19 mouse cellular contexts compared by ENCODE assay signal in the genomic region with DNA sequence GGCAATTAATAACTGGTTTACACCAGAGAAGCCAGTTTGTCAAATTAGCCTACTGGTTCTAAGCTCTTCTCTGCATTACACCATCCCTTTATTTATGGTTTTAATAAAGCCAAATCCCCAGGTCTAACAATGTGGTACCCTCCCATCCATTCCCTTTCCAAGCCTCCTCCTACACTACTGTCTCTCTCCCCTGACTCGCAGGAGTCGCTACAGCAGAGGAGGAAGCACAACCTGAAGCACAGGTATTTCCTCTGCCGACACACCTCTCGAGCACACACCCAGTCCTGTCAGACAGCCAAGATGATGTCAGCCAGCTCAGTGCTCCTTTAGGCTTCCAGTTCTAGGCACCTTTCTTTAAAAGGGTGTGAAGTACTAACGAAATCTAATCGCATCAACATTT. TPM values are rescaled to one million over a fixed set of nuclear protein-coding genes. Genes with fewer than 3 reads are reported as not detected.
DNase-seq lines count a peak whose midpoint lies in the region; ATAC-seq and TF ChIP-seq lines count a peak whose summit lies in the region.
"Had no signal": no experiment of that assay in that cellular context is flagged by ENCODE, and none has a peak within 500 bp of the region (broad histone marks: within the 10 kb centered on the region; RNA-seq: fewer than 3 reads in every experiment).

No protein-coding gene starts in this region.

- H3K9ac ChIP-seq in lung, postnatal 0 days (replicated peaks; ENCODE audit: low read depth) = no peak overlapping the region
- H3K9ac ChIP-seq in stomach, embryonic 16.5 days (ENCODE audit: low read length) = no peak overlapping the region
- no peak overlapping the region for H3K9ac ChIP-seq in heart, embryonic 11.5 days (ENCODE audit: low read depth, low read length)
- H3K9ac ChIP-seq: heart, embryonic 13.5 days; liver, embryonic 12.5 days; midbrain, embryonic 15.5 days had no signal

- H3K27me3 ChIP-seq in lung, postnatal 0 days (replicated peaks; ENCODE audit: insufficient read depth, low read length) = no peaks in the 10 kb centered on the region
- no peaks in the 10 kb centered on the region for H3K27me3 ChIP-seq in stomach, embryonic 16.5 days (ENCODE audit: control insufficient read depth, insufficient read depth, low read length)
- H3K27me3 ChIP-seq in heart, embryonic 11.5 days (ENCODE audit: control insufficient read depth, insufficient read depth, low read length) = no peaks in the 10 kb centered on the region
- H3K27me3 ChIP-seq: heart, embryonic 13.5 days; liver, embryonic 12.5 days; midbrain, embryonic 15.5 days had no signal

- peak; percentile 27 for DNase-seq in ovary, postnatal 14 days (ENCODE audit: low spot score)
- no peak for DNase-seq in ovary, postnatal 10 days (ENCODE audit: low spot score)
- peak; percentile 73 for DNase-seq in gonadal fat pad, adult 2 months (ENCODE audit: low read depth)
- peak; percentile 84 for DNase-seq in lung, postnatal 0 days (ENCODE audit: low spot score)
- no peak for DNase-seq in left cerebral cortex, postnatal 4 days
- DNase-seq: adrenal gland, postnatal 14 days; cerebellum, postnatal 10 days; gastrocnemius, postnatal 14 days; heart, postnatal 4 days; kidney, postnatal 10 days; layer of hippocampus, adult 9-11 months; retina, postnatal 1 day; thymus, postnatal 14 days had no signal

- no peak overlapping the region for H3K4me3 ChIP-seq in lung, postnatal 0 days (ENCODE audit: low read depth, low read length)
- no peak overlapping the region for H3K4me3 ChIP-seq in stomach, embryonic 16.5 days (replicated peaks; ENCODE audit: low read length)
- H3K4me3 ChIP-seq in heart, embryonic 11.5 days (ENCODE audit: low read depth, low read length) = no peak overlapping the region
- H3K4me3 ChIP-seq: forebrain, embryonic 10.5 days; heart, embryonic 13.5 days; liver, embryonic 12.5 days; midbrain, embryonic 15.5 days had no signal

- no peaks in the 10 kb centered on the region for H3K9me3 ChIP-seq in lung, postnatal 0 days (ENCODE audit: low read length)
- no peaks in the 10 kb centered on the region for H3K9me3 ChIP-seq in stomach, embryonic 16.5 days (replicated peaks; ENCODE audit: control insufficient read depth, low read length)
- no peaks in the 10 kb centered on the region for H3K9me3 ChIP-seq in heart, embryonic 11.5 days (replicated peaks; ENCODE audit: control insufficient read depth, low read length)
- H3K9me3 ChIP-seq: heart, embryonic 13.5 days; liver, embryonic 12.5 days; midbrain, embryonic 15.5 days had no signal

- no peak for TF ChIP-seq CTCF in lung, postnatal 0 days (IDR thresholded peaks at IDR 0.05)

- H3K36me3 ChIP-seq in lung, postnatal 0 days (ENCODE audit: insufficient read depth, low read length) = no peaks in the 10 kb centered on the region
- no peaks in the 10 kb centered on the region for H3K36me3 ChIP-seq in stomach, embryonic 16.5 days (ENCODE audit: control insufficient read depth, insufficient read depth, low read length)
- no peaks in the 10 kb centered on the region for H3K36me3 ChIP-seq in heart, embryonic 11.5 days (ENCODE audit: control insufficient read depth, insufficient read depth, low read length)
- H3K36me3 ChIP-seq: liver, embryonic 12.5 days; midbrain, embryonic 15.5 days had no signal

- intact Hi-C loops in left cerebral cortex, postnatal 4 days (cut with DNase I) = no loop called here

- TF ChIP-seq EP300 in lung, postnatal 0 days (IDR thresholded peaks at IDR 0.05) = peak; percentile 67

- H3K4me2 ChIP-seq in lung, postnatal 0 days (replicated peaks; ENCODE audit: low read depth, low read length) = no peak overlapping the region
- no peak overlapping the region for H3K4me2 ChIP-seq in stomach, embryonic 16.5 days (ENCODE audit: low read depth, low read length)
- no peak overlapping the region for H3K4me2 ChIP-seq in heart, embryonic 11.5 days
- H3K4me2 ChIP-seq: heart, embryonic 13.5 days; liver, embryonic 12.5 days; midbrain, embryonic 15.5 days had no signal

- peaks cover 7% of the 10 kb centered on the region; the same call in 1 of the 2 replicates for H3K4me1 ChIP-seq in lung, postnatal 0 days (ENCODE audit: insufficient read depth, low read depth, low read length)
- no peaks in the 10 kb centered on the region; the same call in 1 of the 2 replicates for H3K4me1 ChIP-seq in stomach, embryonic 16.5 days (ENCODE audit: control insufficient read depth, insufficient read depth, low read length)
- peaks cover 6% of the 10 kb centered on the region for H3K4me1 ChIP-seq in heart, embryonic 11.5 days (ENCODE audit: control insufficient read depth, insufficient read depth, low read length)
- H3K4me1 ChIP-seq: midbrain, embryonic 15.5 days had no signal

- ATAC-seq in lung, postnatal 0 days = peak; percentile 66
- ATAC-seq in stomach, embryonic 16.5 days (ENCODE audit: insufficient read depth, low FRiP score) = peak; percentile 79
- no peak for ATAC-seq in heart, embryonic 11.5 days (replicated peaks; ENCODE audit: insufficient number of reproducible peaks, low FRiP score, low TSS enrichment)
- ATAC-seq: liver, embryonic 12.5 days; midbrain, embryonic 15.5 days had no signal

- 53% methylated on average over 6 of the region's 6 CpGs for WGBS in lung, postnatal 0 days
- 58% methylated on average over 6 of the region's 6 CpGs for WGBS in stomach, embryonic 16.5 days
- 87% methylated on average over 6 of the region's 6 CpGs for WGBS in heart, embryonic 11.5 days (ENCODE audit: insufficient replicate concordance)

- 0 out of 2 replicates have a peak overlapping the region, but pooled peaks have one; percentile 1 for H3K27ac ChIP-seq in lung, postnatal 0 days (ENCODE audit: low read length)
- no peak overlapping the region for H3K27ac ChIP-seq in stomach, embryonic 16.5 days (ENCODE audit: low read length)
- H3K27ac ChIP-seq in heart, embryonic 11.5 days (ENCODE audit: low read depth, low read length) = no peak overlapping the region
- H3K27ac ChIP-seq: forebrain, embryonic 10.5 days; heart, embryonic 13.5 days; liver, embryonic 12.5 days; midbrain, embryonic 15.5 days had no signal

RNA-seq across cellular contexts. Expression of gene Macf1, which starts 47.0 kb away (rescaled TPM):
- polyA plus RNA-seq in gonadal fat pad, adult 2 months (2012; rRNA removed) = 48.0 and 49.8 TPM in 2 replicates
- 181 and 221 TPM in 2 replicates for polyA plus RNA-seq in lung, postnatal 0 days (2015; fragmentation: Nextera tagmentation; extraction: Ambion mirVana)
- 34.1 and 35.3 TPM in 2 replicates for polyA plus RNA-seq in stomach, embryonic 16.5 days (2015; fragmentation: Nextera tagmentation; extraction: Ambion mirVana)
- total RNA-seq in left cerebral cortex, postnatal 4 days (2021) = 100 to 1,000 TPM; 337 to 347 TPM
- 68.5 and 108 TPM in 2 replicates for polyA plus RNA-seq in heart, embryonic 11.5 days (2014; fragmentation: Nextera tagmentation; extraction: Ambion mirVana)

Comparison
In these comparisons a context has a peak if more than half of its experiments do, and no peak if none do; other contexts are left out.
1. DNase-seq: peak in ovary, postnatal 14 days (single experiment), gonadal fat pad, adult 2 months (single experiment) and lung, postnatal 0 days (single experiment); none in ovary, postnatal 10 days (single experiment) and left cerebral cortex, postnatal 4 days (single experiment).